Mouse (Mus musculus) right cerebral cortex, postnatal 14 days (tissue): ENCODE measurements around the gene Gm37240.

Experiments
- DNase-seq: peaks from one replicate; pipeline ENCODE4 v3.0.0; 2022

The Gm37240 gene

DNA sequence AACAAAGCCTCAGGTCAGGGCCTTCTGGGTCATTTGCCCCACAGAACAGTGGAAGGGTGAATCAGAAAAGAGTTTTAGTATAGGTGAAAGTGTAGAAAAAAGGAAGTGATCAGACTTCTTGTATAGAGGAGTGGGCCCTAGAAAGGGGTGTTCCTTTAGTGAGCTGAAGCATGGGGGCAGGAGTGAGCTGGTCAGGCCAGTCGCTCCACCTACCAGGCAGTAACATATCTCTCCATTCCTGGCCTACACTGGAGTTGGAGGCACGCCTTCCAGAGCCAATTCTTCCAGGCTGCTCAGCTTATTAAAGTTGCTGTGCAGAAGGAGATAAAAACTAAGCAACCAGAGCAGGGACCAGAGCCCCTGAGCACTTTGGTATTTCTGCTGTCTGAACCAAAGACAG, 322.7 kb downstream of the Gm37240 start:
- no peak for DNase-seq

DNA sequence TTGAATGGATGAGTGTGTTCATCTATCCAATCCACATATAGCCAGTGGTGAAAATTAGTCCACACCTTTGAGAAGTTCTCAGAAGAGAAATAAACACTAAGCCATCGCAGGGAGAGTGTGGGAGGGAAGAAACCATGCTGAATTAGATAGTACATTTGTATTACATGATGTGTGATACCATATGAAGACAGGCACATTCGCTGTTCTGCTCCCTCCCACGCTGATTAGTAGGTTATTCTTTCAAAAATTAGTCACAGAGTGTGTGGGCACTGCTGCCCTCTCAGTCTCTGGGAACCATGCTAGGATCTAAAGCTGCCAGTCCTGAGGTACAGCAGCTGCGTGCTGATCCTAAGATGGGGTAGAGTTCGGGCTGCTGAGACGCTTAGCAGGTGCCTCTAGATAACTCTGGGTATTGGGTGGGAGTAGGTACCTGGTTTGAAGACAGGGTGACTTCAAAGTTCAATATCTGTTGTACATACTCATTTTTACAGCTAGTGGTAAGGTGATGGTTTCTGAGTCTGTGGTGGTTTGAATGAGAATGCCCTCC, 333.5 kb downstream of the Gm37240 start:
- DNase-seq = no peak

DNA sequence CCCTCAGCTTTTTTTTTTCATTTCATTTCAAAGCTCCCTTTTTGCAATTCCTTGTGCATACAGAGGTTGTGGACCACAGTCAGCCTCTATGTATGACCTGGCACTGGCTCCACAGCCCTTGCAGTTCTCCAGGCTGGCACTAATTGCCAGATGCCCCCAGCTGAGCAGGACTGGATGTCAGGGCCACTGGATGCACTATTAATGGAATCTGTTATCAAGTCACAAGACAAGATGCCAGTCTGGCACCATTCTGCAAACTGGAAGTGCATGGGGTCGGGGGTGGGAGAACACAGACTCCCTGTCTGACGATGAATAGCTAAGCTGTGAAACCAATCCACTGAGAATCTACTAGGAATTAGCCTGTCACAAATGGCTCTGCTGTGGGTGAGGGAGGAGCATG, 336.0 kb downstream of the Gm37240 start:
- no peak for DNase-seq

DNA sequence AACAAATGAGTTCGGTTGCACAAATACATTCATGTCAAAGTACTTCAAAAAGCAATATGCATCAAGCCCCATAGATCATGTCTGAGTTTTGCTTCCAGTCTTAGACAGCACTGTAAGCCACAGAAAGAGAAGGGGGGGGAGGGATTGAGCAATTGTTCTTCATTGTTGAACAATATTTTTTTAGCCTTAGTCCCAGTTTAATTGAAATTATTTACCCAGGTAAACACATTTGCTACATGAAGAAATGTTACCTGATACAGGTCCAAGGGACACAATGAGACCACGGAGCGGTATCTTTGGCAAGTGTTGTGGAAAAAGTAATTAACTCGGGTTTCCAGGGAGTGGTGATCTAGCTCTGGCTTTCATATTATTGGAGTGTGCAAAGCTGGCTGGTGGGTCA, 337.0 kb downstream of the Gm37240 start:
- DNase-seq = no peak

DNA sequence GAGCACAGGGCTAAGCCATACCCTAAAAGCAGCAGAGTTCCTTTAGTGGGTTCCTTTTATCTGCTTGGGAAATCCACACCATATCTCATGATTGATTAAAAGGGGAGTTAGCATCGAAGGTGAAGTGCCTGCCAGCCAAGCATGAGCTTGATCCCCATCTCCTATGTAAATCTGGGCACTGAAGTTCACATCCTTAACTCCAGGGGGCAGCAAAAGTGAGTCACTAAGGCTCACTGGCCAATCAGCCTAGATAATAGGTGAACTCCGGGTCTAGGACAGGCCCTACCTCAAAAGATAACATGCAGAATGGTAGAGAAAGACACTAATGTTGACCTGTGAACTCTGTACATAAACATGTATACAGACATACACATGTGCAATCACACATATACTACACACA, 343.7 kb downstream of the Gm37240 start:
- DNase-seq = no peak

DNA sequence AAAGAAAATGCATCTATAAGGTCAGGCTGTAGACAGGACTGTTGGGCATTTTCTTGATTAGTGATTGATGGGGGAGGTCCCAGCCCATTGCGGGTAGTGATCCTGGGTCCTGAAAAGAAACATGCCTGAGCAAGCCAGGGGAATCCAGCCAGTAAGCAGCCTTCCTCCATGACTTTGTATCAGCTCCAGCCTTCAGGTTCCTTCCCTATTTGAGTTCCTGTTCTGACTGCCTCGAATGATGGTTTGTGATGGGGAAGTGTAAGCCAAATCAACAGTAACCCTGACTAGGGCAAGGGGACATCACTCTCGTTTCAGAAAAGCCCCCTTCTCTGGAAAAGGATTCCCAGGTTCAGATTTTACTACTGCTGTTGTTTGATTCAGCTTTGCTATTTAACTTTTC, 344.6 kb downstream of the Gm37240 start:
- no peak for DNase-seq

DNA sequence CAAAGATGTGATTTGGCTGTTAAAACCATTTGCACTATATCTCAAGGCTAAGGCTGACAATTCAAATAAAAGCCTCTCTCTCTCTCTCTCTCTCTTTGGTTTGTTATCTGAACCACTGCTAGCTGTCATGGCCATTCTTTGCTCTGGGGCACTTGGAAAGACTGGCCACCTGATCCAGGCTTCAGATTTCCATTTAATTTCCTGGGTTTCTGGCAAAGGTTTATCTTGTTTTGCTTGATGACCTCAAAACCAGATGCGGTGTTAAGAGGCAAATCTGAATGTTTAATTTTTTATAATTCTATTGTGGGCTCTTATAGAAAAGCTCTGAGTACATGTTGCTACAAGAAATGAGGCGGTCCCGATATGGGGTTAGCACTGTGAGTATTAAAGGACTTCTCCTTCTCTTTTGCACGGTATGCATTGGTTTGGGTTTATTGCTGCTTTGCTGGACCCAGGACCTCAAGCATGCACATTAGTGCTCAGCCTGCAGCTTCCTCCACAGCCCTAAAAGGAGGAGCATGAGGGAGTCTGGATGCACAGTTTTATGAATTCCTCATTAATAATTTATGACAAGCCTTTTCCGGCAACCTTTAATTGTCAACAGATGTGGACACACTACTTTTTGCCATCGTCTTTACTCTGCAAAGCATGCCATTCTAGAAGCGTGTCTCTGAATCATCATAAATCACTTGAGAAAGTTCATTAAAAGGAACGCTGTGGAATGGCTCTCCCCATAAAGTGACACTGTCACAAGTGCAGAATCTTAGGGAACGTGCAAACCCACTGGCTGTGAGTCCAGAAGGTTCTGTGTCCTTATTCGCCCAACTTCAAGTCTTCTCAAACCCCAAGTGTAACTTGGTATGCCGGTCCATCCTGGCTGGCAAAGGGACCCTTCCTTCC, 351.4 kb downstream of the Gm37240 start:
- no peak for DNase-seq

DNA sequence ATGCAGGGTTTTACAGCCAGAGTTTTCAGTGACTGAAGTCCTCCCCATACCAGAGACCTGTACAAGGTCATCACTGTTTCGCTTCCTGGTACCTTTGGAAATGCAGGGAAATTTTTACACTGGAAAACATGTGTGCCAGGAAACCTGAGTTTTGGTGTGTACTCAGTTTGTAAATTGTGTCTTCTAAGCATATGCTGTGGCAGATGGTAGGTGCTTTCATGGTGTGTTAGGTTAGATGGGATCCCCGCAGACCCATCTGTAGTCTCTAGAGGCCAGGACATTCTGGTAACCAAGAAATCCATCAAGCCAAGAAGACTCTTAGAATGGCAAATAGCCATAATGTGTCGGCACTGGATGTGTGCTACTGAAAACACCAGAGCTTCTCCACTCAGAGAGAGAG, 352.3 kb downstream of the Gm37240 start:
- no peak for DNase-seq

DNA sequence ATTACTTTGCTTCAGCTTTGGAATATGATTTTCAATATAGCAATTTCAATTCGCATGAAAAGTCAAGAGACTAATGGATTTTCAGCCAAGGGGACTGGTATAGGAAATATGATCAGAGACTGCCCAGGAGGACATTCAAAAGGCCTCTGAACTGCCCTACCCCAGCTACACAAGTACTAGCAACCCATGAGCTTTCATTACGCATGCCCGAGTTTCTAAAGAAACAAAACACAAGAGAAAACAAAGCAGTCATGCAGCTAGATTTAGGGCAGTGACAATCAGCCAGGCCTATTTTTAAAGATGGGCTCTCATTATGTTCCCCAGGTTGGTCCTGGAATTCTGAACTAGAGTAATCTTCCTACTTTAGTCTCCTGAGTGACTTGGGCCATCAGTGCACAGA, 354.9 kb downstream of the Gm37240 start:
- DNase-seq = no peak

DNA sequence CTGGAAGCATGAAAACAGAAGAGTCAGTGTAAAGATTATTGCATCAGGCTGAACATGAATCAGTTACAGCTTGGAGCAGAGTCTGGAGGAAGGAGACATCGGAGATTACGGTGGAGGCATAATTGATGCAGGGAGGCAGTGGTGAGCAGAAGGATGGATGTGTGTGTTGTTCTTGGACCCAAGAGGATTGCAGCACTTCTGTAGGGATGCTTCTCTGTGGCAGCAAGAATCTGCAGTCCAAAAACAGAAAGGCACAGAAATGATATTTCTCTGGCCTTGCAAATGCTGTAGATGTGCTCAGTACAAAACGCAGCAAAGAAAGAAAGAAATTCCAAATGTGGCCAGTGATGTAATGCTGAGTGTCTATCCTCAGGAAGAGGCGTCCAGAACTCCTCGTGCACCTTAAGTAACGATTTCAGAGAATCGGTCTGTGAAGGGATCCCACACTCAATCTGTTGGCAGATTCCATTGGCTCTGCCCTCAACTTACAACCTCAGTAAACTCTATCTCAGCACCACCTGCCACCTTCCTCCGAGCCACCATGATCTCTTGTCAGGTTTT, 356.6 kb downstream of the Gm37240 start:
- DNase-seq = no peak

DNA sequence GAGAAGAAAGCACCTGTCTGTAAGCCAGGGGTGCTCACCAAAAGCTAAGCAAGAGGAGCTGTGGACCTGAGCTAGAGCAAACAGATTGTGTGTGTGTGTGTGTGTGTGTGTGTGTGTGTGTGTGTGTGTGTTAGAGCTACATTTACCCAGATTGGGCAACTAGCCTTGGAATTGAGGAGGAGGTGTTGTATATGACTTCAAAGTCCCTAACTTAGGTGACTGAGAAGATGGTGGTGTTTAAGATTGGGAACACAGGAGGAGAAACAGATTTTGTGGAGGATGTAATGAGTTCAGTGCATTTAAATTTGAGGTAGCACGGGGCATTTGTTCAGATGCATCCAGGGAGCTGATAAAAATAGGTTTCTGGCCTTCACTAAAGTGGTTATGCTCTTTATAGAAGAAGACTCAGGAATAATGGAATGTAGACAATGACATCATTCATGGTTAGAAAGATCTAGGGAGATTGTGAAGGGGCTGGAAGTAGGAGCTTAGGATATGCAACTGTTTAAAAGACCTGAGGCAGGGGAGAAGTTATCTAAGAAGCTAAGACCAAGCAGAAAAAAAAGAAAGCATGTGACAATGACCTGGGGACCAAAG, 365.9 kb downstream of the Gm37240 start:
- peak; percentile 55 for DNase-seq

DNA sequence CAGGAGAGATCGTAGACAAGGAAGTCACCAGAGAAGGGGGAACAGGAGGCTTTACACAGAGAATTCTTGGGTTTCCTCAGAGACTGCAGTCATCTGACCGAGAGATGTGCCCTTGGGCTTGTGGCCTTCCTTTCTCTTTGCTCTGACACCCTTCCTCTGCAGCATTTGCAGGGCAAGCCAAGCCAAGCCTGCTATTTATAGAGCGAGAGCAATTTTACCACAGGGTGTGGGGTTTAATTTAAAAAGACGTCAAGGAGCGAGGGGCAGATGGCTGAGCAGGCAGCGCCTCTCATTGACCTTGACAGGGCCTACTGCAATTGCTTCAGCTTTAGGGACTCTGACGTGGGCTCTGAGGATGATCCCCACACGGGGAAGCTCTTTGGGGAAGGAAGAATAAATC, 368.6 kb downstream of the Gm37240 start:
- DNase-seq = no peak

DNA sequence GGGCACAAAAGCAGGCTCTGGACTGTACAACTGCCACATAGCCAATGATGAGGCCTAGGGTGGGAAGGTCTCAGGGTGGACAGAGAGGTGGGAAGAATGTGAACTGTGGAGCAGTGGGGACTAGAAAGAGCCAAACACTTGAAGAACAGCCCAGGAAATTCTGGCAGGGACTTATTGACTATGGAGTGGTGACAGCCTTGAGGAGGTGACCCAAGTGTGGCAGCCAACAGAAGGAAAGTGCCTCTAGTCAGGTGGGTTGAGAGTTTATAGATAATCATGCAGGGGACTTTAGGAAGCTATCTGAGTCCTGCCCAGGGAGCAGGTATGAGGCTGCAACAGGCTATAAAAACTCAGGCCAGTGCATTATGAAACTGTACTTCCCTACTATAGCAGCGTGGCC, 369.2 kb downstream of the Gm37240 start:
- no peak for DNase-seq

DNA sequence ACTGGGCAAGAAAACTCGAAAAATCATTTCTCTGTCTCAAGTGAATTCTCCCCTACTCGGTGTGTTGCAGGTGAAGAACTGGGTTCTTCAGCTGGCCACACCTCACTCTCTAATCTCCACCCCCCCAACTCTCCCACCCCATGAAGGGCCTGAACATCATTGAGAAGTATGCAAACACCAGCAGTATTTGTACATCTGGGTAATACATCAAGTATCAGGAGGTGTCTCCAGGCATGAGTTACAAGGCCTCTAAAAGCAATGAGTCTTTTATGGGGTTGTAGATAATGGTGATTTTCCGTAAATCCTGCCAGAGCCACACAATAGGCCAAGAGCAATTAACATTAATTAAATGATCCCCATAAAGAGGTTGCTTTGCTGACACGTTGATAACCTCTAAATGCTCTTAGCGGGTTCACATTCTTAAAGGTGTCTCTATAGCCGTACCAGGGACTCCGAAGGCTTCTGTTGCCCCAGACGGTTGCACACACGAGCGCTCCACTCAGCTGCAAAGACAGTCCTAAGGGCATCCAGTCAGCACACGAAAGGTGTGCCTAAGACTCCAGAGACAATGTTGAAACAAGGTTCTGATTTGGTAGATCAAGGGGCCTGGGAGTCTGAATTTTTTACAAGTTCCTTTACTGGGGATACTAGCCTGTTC, 370.4 kb downstream of the Gm37240 start:
- DNase-seq = no peak

DNA sequence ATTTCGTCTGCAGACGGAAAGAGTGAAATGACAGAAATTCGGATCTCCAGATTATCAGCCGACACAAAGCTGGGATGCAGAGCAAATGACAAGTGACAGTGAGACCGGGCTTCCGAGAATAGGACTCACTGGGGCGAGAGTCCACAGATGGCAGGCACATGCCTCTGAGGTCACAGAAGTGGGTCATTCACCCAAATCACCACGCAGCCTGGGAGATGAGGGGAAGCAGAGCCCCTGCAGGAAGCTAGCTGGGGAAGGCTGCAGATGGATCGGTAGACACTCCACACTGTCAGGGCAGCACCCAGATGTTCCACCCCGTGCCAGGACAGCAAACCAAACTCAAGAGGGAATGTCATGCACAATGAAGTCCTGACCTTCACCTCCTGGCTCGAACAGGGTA, 372.6 kb downstream of the Gm37240 start:
- no peak for DNase-seq

DNA sequence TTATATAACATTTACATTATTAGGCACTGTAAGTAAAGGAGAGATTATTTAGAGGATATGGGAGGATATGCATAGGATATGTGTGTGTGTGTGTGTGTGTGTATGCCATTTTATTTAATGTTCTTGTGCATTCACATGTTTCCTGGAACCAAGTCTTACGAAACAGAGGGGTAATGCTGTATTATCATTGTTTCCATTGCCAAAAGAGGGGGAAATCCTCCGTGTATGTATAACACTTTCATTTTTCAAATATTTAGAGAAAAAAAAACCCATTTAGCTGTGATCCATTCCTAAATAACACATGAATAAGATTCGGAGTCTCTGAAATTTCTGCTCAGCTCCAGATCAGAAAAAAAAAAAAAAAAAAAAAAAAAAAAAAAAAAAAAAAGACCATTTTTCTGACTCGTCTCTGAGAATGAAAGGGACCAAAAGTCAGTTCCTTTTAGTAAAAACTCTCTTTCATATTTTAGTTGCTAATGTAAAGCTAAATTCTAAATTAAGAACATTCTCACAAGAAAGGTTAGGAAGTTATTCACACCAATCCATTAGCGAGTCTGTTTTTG, 378.5 kb downstream of the Gm37240 start:
- no peak for DNase-seq

DNA sequence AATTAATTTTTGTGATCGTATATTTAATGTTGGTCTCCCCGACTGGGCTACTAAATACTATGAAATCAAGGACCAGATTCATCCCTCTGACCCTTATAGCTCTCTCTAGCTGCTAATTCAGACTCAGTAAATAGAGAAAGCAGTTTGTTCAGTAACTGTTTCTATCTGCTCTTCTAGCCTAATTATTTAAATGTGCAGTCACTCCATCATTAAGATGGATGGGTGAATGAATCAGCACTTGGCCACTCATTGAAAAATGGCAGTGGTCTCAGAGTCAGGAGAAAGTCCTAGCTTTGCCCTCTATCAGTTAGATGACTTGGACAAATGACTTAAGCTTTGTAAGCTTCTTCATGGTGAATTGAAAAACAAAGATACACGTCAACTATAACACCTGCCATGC, 387.2 kb downstream of the Gm37240 start:
- no peak for DNase-seq

DNA sequence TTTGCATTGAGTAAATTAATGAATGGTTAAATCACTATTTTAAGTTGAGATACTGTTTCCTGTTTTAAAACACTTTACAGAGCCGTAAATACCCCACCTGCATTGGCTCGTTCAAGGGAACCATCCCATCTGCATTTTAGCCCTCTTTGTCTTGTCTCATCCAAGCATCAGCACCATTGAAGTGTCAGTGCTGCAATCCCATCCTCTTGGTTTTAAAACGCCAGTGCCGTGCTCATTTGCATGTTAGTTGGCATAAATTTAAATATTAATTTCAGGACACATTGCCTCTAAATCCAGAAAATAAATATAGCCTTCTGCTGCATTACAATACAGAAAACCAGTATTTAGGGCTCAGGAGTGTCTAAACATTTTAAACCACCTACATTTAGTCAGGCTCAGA, 391.2 kb downstream of the Gm37240 start:
- no peak for DNase-seq

DNA sequence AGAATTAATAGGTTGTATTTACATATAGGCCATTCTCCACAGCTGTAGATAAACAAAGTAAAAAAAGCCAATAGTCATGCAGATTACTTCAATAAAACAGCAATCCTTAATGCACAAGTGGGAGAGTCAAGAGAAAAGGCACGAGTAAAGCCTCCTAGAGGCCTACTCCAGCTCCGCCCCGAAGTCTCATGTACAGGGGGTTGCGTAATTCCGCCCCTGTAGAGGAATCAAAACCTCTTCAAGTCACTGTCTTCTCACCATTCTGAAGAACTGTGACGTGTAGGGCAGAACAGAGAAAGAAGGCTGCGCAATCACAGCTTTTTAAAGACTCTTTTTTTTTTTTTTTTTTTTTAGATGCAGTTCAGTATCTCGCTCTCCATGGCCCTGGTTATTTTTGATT, 393.5 kb downstream of the Gm37240 start:
- no peak for DNase-seq

DNA sequence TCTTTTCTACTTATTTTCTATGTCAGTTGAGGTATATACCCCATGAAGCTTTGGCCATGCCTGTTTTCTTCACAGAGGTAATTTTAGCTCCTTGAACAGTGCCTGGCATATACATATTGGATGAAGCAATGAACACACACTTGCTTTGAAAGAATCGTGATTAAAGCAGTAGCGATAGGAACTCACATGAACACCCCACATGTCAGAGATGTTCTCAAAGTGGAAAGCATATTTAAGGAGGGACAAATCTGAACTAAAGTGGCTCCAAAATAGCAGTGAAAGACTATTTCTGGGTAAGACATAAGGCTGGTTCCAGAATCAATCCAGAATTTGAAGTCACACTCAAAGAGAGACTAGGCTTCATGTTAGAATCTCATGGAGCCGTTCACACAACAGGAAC, 397.1 kb downstream of the Gm37240 start:
- DNase-seq = no peak

DNA sequence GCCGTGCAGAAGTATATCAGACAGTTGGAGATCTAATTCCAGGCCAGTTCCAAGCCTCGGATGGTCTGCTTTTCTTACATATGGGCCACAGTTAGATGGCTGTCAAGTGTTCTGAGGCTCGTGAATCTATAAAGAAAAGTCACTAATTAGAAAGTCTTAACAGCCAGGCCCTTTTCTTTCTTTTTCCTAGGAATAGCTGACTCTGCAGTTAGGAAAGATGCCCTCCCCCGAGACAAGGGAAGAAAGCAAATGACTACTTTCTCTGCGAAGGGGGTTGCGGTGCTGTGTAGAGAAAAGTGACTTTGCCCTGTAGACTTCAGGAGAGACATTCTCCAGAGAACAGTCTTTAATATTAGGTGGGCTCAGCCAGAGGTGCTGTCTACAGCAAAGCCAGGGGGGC, 399.9 kb downstream of the Gm37240 start:
- DNase-seq = no peak

DNA sequence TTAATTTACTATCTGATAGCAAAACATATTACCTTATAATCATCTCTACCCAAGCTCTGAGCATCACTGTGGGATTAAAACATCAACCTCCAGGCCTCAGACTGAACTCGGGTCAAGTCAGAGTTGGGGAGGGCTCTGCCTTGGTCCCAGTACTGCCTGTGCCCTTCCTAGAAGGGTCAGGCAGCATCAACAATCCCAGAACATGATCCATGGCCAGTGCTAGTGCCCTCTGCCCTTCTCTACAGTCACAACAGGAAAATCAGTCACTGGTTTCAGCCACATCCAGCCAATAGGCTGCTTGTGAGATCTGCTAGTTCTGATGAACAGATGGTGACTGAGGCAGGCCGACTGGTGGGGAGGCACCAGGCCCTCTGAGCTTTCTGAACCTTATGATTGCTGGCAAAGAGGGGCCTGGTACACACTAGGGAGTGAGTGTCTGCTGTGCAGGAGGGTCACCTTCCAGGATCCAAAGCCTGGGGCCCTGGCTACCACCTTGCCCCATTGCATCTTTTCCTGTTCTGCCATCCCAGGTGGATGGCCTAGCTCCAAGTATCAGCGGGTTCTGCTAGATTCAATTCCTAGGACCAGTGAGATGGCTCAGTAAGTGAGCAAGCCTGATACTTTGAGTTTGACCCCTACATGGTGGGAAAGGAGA, 401.7 kb downstream of the Gm37240 start:
- DNase-seq = no peak

DNA sequence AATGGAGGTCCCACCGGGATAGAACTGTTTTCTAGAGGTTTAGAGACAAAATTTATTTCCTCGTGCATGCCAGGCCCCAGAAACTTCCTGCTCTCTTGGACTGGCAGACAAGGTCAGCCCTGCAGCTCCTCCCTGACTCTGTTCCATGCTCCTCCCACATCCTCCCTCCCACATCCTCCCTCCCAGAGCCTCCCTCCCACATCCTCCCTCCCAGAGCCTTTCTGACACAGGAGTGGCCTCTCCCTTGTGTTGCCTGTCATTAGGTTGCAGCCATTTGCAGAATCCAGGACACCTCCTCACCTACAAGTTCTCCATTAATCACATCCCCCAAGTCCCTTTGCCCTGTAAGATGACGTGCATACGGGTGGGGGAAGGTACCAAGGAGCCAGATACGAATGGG, 404.7 kb downstream of the Gm37240 start:
- no peak for DNase-seq
